Mouse (Mus musculus): Measurements from ENCODE around the gene Gm266. TPM values are rescaled to one million over a fixed set of nuclear protein-coding genes. Genes with fewer than 3 reads are reported as not detected.
A peak's percentile ranks its signal among the peaks of the same experiment; 100 is the strongest.
"Not testable (repeated sequence)": the region's sequence is repeated elsewhere in the genome, so short reads cannot be mapped to it uniquely, and the experiment has no call there.

Gene Gm266
- polyA plus RNA-seq, 1 experiment from 2014 or later, result 42.6 TPM

DNA sequence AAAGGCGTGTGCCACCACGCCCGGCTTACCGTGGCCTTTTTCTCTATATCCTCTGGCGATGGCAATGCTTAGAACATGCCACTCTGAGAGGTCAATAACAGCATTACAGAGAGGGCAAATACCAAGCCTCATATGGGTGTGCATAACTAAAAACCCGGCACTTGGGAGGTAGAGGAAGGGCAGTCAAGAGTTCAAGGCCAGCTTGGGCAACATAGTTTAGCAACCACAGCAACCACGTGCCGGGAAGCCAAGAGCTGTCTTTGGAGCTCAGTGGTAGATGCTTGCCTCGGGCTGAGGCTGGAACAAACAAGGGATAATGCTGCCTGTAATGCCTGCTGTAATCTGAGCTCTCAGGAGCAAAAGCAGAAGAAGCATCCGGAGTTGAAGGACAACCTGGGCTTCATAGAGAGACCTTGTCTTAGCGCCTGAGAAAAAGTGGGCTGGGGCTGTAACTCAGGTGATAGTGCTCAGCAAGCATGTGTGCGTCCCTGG lies 27.0 kb upstream of the Gm266 start:
- Histone ChIP-seq H3K4me1 (ENCODE audit: control insufficient read depth, insufficient read depth, low read length) (no peaks in the 10 kb centered on the region), H3K27ac (ENCODE audit: low read length) (no peak overlapping the region), H3K9ac (replicated peaks; ENCODE audit: low read depth, low read length) (no peak overlapping the region), H3K27me3 (ENCODE audit: control insufficient read depth, insufficient read depth, low read length) (no peaks in the 10 kb centered on the region), H3K9me3 (ENCODE audit: control insufficient read depth, low read depth, low read length) (no peaks in the 10 kb centered on the region), H3K4me3 (ENCODE audit: low read depth, low read length) (no peak overlapping the region), H3K4me2 (replicated peaks; ENCODE audit: low read depth, low read length) (no peak overlapping the region), H3K36me3 (ENCODE audit: control insufficient read depth, insufficient read depth, low read length) (no peaks in the 10 kb centered on the region)
- no peak for ATAC-seq (ENCODE audit: insufficient number of reproducible peaks, insufficient read depth, low FRiP score, low read depth)
- WGBS, result 83% methylated on average over 12 of the region's 12 CpGs

DNA sequence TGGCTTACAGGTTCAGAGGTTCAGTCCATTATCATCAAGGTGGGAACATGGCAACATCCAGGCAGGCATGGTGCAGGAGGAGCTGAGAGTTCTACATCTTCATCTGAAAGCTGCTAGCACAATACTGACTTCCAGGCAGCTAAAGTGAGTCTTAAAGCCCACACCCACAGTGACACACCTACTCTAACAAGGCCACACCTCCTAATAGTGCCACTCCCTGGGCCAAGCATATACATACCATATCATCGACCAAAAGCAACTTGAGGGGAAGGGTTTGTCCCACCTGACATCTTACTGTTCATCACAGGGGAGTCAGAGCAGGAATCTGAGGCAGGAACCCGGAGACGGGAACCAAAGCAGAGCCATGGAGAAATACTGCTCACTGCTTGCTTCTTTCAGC lies 22.8 kb upstream of the Gm266 start:
- not testable (repeated sequence) for H3K4me2 ChIP-seq (replicated peaks; ENCODE audit: low read depth, low read length); H3K27me3 ChIP-seq (ENCODE audit: control insufficient read depth, insufficient read depth, low read length); H3K4me3 ChIP-seq (ENCODE audit: low read depth, low read length); H3K4me1 ChIP-seq (ENCODE audit: control insufficient read depth, insufficient read depth, low read length); H3K27ac ChIP-seq (ENCODE audit: low read length); ATAC-seq (ENCODE audit: insufficient number of reproducible peaks, insufficient read depth, low FRiP score, low read depth); H3K9ac ChIP-seq (replicated peaks; ENCODE audit: low read depth, low read length); H3K9me3 ChIP-seq (ENCODE audit: control insufficient read depth, low read depth, low read length); H3K36me3 ChIP-seq (ENCODE audit: control insufficient read depth, insufficient read depth, low read length)
- WGBS, result 71% methylated on average over 3 of the region's 3 CpGs

DNA sequence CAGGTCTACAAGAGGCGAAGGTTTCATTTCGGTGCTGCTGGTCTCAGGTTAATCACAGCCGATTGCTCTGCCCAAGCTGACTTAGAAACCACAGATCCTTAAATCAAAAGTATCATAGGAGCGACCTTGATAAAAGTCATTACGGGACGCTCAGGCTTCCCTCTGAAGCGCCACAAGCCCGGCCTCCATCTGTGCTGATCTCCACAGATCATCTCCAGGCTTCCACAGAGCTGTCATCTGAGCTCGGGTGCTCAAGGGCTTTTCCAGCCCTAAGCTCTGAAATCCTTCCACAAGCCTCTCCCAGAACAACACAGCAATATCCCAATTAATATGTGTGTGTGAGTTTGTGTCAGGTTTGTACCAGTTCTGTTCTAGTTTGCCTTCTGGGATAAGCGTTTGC lies 22.3 kb upstream of the Gm266 start:
- H3K9me3 ChIP-seq (ENCODE audit: control insufficient read depth, low read depth, low read length), result no peaks in the 10 kb centered on the region
- H3K27me3 ChIP-seq (ENCODE audit: control insufficient read depth, insufficient read depth, low read length), result no peaks in the 10 kb centered on the region
- H3K4me2 ChIP-seq (replicated peaks; ENCODE audit: low read depth, low read length), result no peak overlapping the region
- H3K27ac ChIP-seq (ENCODE audit: low read length), result no peak overlapping the region
- no peak overlapping the region for H3K9ac ChIP-seq (replicated peaks; ENCODE audit: low read depth, low read length)
- H3K36me3 ChIP-seq (ENCODE audit: control insufficient read depth, insufficient read depth, low read length), result no peaks in the 10 kb centered on the region
- no peak for ATAC-seq (ENCODE audit: insufficient number of reproducible peaks, insufficient read depth, low FRiP score, low read depth)
- 92% methylated on average over 10 of the region's 10 CpGs for WGBS
- no peaks in the 10 kb centered on the region for H3K4me1 ChIP-seq (ENCODE audit: control insufficient read depth, insufficient read depth, low read length)
- no peak overlapping the region for H3K4me3 ChIP-seq (ENCODE audit: low read depth, low read length)

DNA sequence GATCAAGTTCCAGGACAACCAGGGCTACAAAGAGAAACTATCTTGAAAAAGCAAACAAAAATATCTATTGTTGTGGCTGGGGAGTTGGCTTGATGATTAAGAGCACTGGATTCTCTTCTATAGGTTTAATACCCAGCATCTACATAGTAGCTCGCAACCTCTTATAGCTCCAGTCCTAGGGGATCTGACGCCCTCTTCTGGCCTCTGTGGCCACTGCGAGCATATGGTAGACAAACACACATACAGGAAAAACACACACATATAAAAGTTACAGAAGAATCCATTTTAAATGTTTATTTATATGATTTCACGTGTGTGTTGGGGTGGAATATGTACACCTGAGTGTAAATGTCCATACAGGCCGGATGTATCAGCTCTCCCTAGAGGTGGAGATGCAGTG lies 21.4 kb upstream of the Gm266 start:
- no peak overlapping the region for H3K27ac ChIP-seq (ENCODE audit: low read length)
- H3K27me3 ChIP-seq (ENCODE audit: control insufficient read depth, insufficient read depth, low read length), result no peaks in the 10 kb centered on the region
- H3K9me3 ChIP-seq (ENCODE audit: control insufficient read depth, low read depth, low read length), result no peaks in the 10 kb centered on the region
- H3K36me3 ChIP-seq (ENCODE audit: control insufficient read depth, insufficient read depth, low read length), result no peaks in the 10 kb centered on the region
- no peak overlapping the region for H3K9ac ChIP-seq (replicated peaks; ENCODE audit: low read depth, low read length)
- H3K4me2 ChIP-seq (replicated peaks; ENCODE audit: low read depth, low read length), result no peak overlapping the region
- H3K4me3 ChIP-seq (ENCODE audit: low read depth, low read length), result no peak overlapping the region
- ATAC-seq (ENCODE audit: insufficient number of reproducible peaks, insufficient read depth, low FRiP score, low read depth), result no peak
- H3K4me1 ChIP-seq (ENCODE audit: control insufficient read depth, insufficient read depth, low read length), result no peaks in the 10 kb centered on the region
- 59% methylated on average over 5 of the region's 5 CpGs for WGBS

DNA sequence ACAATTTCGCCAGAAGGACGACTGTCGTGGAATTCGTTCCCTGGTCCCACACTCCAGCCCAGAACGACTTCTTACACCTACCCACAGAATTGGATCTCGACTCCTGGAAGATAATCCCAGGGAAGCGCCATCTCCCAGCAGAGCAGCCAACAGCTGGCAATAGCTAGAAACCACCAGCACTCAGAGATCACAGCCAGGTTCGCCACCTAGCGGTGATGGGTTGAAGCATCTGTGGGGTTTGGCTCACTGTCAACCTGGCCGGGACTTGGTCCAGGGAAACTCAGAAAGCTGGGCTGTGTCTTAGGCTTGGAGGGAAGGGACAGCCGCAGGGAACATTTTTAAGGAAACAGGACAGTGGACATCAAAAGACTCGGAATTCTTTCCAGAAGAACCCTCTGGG lies 19.3 kb upstream of the Gm266 start:
- Histone ChIP-seq H3K36me3 (ENCODE audit: control insufficient read depth, insufficient read depth, low read length) (no peaks in the 10 kb centered on the region), H3K27ac (ENCODE audit: low read length) (no peak overlapping the region), H3K4me2 (replicated peaks; ENCODE audit: low read depth, low read length) (peak overlapping the region; percentile 36), H3K4me3 (ENCODE audit: low read depth, low read length) (peak overlapping the region; percentile 3; the same call in 1 of the 2 replicates), H3K9ac (replicated peaks; ENCODE audit: low read depth, low read length) (no peak overlapping the region), H3K27me3 (ENCODE audit: control insufficient read depth, insufficient read depth, low read length) (no peaks in the 10 kb centered on the region), H3K4me1 (ENCODE audit: control insufficient read depth, insufficient read depth, low read length) (no peaks in the 10 kb centered on the region), H3K9me3 (ENCODE audit: control insufficient read depth, low read depth, low read length) (no peaks in the 10 kb centered on the region)
- ATAC-seq (ENCODE audit: insufficient number of reproducible peaks, insufficient read depth, low FRiP score, low read depth), result peak; percentile 85; the same call in 1 of the 2 replicates
- 4% methylated on average over 12 of the region's 12 CpGs for WGBS

DNA sequence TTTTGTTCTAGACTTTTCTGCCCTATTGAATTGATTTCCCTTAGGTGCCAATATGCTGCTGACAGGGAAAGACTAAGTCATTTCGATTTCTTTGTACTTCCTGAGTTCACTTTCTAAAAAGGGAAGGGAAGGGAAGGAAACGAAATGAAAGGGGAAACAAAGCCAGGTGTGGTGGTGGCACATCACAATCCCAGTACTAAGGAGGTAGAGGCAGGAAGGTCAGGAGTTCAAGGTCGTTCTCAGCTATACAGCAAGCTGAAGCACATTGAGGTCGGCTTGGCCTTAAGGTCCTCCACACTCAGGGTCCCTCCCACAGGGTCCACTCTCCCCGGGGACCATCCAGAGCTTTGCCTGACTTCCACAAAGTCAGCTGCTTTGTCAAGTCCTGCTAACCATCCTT lies 17.9 kb upstream of the Gm266 start:
- ATAC-seq (ENCODE audit: insufficient number of reproducible peaks, insufficient read depth, low FRiP score, low read depth), result no peak
- no peaks in the 10 kb centered on the region for H3K4me1 ChIP-seq (ENCODE audit: control insufficient read depth, insufficient read depth, low read length)
- WGBS, result 66% methylated on average over 5 of the region's 5 CpGs
- H3K27me3 ChIP-seq (ENCODE audit: control insufficient read depth, insufficient read depth, low read length), result no peaks in the 10 kb centered on the region
- no peak overlapping the region for H3K9ac ChIP-seq (replicated peaks; ENCODE audit: low read depth, low read length)
- H3K27ac ChIP-seq (ENCODE audit: low read length), result no peak overlapping the region
- H3K4me2 ChIP-seq (replicated peaks; ENCODE audit: low read depth, low read length), result no peak overlapping the region
- no peak overlapping the region for H3K4me3 ChIP-seq (ENCODE audit: low read depth, low read length)
- no peaks in the 10 kb centered on the region for H3K36me3 ChIP-seq (ENCODE audit: control insufficient read depth, insufficient read depth, low read length)
- no peaks in the 10 kb centered on the region for H3K9me3 ChIP-seq (ENCODE audit: control insufficient read depth, low read depth, low read length)

DNA sequence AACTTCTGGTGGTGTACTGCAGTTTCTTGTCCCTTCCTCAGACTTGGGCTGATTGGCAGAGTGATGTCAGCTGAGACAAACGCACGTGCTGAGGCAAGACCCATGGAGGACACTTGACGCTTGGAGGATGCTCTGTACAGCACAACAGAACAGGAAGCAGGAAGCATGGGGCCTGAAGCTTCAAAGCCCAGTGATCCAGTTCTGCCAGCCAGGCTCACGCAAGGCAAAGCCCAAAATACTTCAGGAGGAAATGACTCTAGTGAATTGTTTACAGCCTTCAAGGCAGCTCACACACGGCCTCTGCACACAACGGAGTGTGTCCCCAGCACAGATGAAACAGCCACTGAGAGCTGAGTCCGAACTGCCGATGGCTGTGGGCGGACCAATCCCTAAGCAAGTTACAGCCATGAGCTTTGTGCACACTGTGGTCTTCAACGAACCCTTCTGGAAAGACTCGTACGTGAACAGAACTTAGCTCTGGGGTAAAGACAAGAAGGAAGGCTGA lies 17.5 kb upstream of the Gm266 start:
- H3K9ac ChIP-seq (replicated peaks; ENCODE audit: low read depth, low read length), result no peak overlapping the region
- H3K27me3 ChIP-seq (ENCODE audit: control insufficient read depth, insufficient read depth, low read length), result no peaks in the 10 kb centered on the region
- no peak overlapping the region for H3K4me3 ChIP-seq (ENCODE audit: low read depth, low read length)
- ATAC-seq (ENCODE audit: insufficient number of reproducible peaks, insufficient read depth, low FRiP score, low read depth), result no peak
- no peaks in the 10 kb centered on the region for H3K4me1 ChIP-seq (ENCODE audit: control insufficient read depth, insufficient read depth, low read length)
- WGBS, result 76% methylated on average over 12 of the region's 12 CpGs
- H3K27ac ChIP-seq (ENCODE audit: low read length), result no peak overlapping the region
- no peaks in the 10 kb centered on the region for H3K36me3 ChIP-seq (ENCODE audit: control insufficient read depth, insufficient read depth, low read length)
- no peak overlapping the region for H3K4me2 ChIP-seq (replicated peaks; ENCODE audit: low read depth, low read length)
- no peaks in the 10 kb centered on the region for H3K9me3 ChIP-seq (ENCODE audit: control insufficient read depth, low read depth, low read length)

DNA sequence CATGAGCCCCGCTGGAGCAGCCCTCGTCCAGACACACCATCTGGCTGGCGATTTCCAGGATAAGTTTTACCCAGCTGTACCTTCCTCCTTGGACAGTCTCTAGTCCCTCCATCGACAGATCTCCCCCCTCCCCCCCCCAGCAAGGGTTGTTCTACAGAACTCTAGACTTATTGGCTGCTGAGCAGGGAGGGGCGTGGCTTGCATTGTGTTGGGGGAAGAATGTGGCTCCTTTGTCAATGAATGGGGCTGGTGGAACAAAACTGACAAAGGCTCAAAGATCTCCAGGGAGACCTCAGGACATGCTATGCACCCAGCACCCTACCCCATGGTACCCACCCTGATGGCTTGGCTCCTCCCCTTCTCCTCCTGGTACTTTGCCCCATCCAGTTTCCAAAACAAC lies 15.1 kb upstream of the Gm266 start:
- Histone ChIP-seq H3K27me3 (ENCODE audit: control insufficient read depth, insufficient read depth, low read length) (no peaks in the 10 kb centered on the region), H3K36me3 (ENCODE audit: control insufficient read depth, insufficient read depth, low read length) (no peaks in the 10 kb centered on the region), H3K4me1 (ENCODE audit: control insufficient read depth, insufficient read depth, low read length) (no peaks in the 10 kb centered on the region), H3K9me3 (ENCODE audit: control insufficient read depth, low read depth, low read length) (no peaks in the 10 kb centered on the region), H3K9ac (replicated peaks; ENCODE audit: low read depth, low read length) (no peak overlapping the region), H3K27ac (ENCODE audit: low read length) (no peak overlapping the region), H3K4me3 (ENCODE audit: low read depth, low read length) (no peak overlapping the region), H3K4me2 (replicated peaks; ENCODE audit: low read depth, low read length) (no peak overlapping the region)
- 38% methylated on average over 5 of the region's 5 CpGs for WGBS
- ATAC-seq (ENCODE audit: insufficient number of reproducible peaks, insufficient read depth, low FRiP score, low read depth), result no peak

DNA sequence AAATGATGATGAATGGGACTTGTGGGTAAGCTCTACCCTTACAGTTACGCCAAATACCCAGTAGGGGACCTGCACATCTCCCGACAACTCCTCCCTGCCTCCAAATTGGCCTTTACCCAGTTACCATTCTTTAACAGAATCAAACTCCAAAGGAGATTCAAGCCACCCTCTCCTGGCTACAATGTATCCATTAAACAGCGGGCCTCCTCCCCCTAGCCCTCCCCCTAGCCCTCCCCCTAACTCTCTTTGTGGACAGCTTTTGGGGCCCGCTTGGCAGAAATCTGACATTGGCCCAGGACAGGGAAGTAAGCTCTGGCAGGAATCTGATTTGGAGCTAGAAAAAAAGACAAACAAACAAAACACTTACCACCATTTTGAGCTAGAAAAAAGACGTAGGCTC lies 14.0 kb upstream of the Gm266 start:
- WGBS, result 70% methylated on average over 5 of the region's 5 CpGs
- H3K4me1 ChIP-seq (ENCODE audit: control insufficient read depth, insufficient read depth, low read length), result no peaks in the 10 kb centered on the region
- H3K27me3 ChIP-seq (ENCODE audit: control insufficient read depth, insufficient read depth, low read length), result no peaks in the 10 kb centered on the region
- no peak for ATAC-seq (ENCODE audit: insufficient number of reproducible peaks, insufficient read depth, low FRiP score, low read depth)
- no peak overlapping the region for H3K4me2 ChIP-seq (replicated peaks; ENCODE audit: low read depth, low read length)
- H3K9ac ChIP-seq (replicated peaks; ENCODE audit: low read depth, low read length), result no peak overlapping the region
- no peaks in the 10 kb centered on the region for H3K36me3 ChIP-seq (ENCODE audit: control insufficient read depth, insufficient read depth, low read length)
- no peaks in the 10 kb centered on the region for H3K9me3 ChIP-seq (ENCODE audit: control insufficient read depth, low read depth, low read length)
- H3K27ac ChIP-seq (ENCODE audit: low read length), result no peak overlapping the region
- H3K4me3 ChIP-seq (ENCODE audit: low read depth, low read length), result no peak overlapping the region
